Mouse (Mus musculus): Measurements from ENCODE around the gene Dhdh.

GRCm38 (mm10) chr7:45475291-45475969, 13.2 kb downstream of the Dhdh start:
- no peak for TF ChIP-seq POLR2A (IDR thresholded peaks at IDR 0.05; ENCODE audit: borderline replicate concordance, extremely low read depth, insufficient read depth, insufficient read length, poor library complexity, severe bottlenecking)
- no peak for TF ChIP-seq CTCF (IDR thresholded peaks at IDR 0.05; ENCODE audit: borderline replicate concordance, extremely low read depth, insufficient read depth, insufficient read length)
